Mouse (Mus musculus): ENCODE measurements around the gene Pitpnm2. TPM values are rescaled to one million over a fixed set of nuclear protein-coding genes. Genes with fewer than 3 reads are reported as not detected.
A peak's percentile ranks its signal among the peaks of the same experiment; 100 is the strongest.

The Pitpnm2 gene
- polyA plus RNA-seq, 1 experiment from 2014 or later, result 4.0 TPM

- H3K4me3 ChIP-seq, result no peak overlapping the region
- no peaks in the 10 kb centered on the region for H3K36me3 ChIP-seq (replicated peaks)
- no peaks in the 10 kb centered on the region for H3K9me3 ChIP-seq
- peaks cover 8% of the 10 kb centered on the region for H3K27me3 ChIP-seq (replicated peaks; ENCODE audit: low read depth, poor library complexity, severe bottlenecking)
- H3K4me1 ChIP-seq, result peaks cover 46% of the 10 kb centered on the region
- WGBS, result 91% methylated on average over 7 of the region's 7 CpGs
- DNase-seq (ENCODE audit: low spot score), result no peak
- H3K27ac ChIP-seq (replicated peaks), result no peak overlapping the region
These were observed 57.3 kb downstream of the Pitpnm2 start for GRCm38 (mm10) chr5:124192251-124192710.

GRCm38 (mm10) chr5:124190146-124190870 lies 59.3 kb downstream of the Pitpnm2 start:
- Histone ChIP-seq H3K4me1 (peaks cover 66% of the 10 kb centered on the region), H3K4me3 (no peak overlapping the region), H3K9me3 (no peaks in the 10 kb centered on the region), H3K27me3 (replicated peaks; ENCODE audit: low read depth, poor library complexity, severe bottlenecking) (peaks cover 28% of the 10 kb centered on the region), H3K36me3 (replicated peaks) (no peaks in the 10 kb centered on the region), H3K27ac (replicated peaks) (no peak overlapping the region; the same call in 1 of the 2 replicates)
- DNase-seq (ENCODE audit: low spot score), result no peak
- WGBS, result 85% methylated on average over 10 of the region's 10 CpGs

- H3K27ac ChIP-seq (replicated peaks), result no peak overlapping the region
These were observed 60.0 kb downstream of the Pitpnm2 start for GRCm38 (mm10) chr5:124189572-124189981.

GRCm38 (mm10) chr5:124187508-124188311 lies 61.9 kb downstream of the Pitpnm2 start:
- 56% methylated on average over 12 of the region's 12 CpGs for WGBS
- peak overlapping the region; percentile 45 for H3K27ac ChIP-seq (replicated peaks)
- H3K4me3 ChIP-seq, result peak overlapping the region; percentile 42
- no peaks in the 10 kb centered on the region for H3K9me3 ChIP-seq
- H3K27me3 ChIP-seq (replicated peaks; ENCODE audit: low read depth, poor library complexity, severe bottlenecking), result peaks cover 42% of the 10 kb centered on the region
- DNase-seq (ENCODE audit: low spot score), result no peak
- peaks cover 53% of the 10 kb centered on the region for H3K4me1 ChIP-seq
- H3K36me3 ChIP-seq (replicated peaks), result no peaks in the 10 kb centered on the region

More at GRCm38 (mm10) chr5:124189572-124189981, 60.0 kb downstream of the Pitpnm2 start:
- 91% methylated on average over 4 of the region's 4 CpGs for WGBS
- DNase-seq (ENCODE audit: low spot score), result no peak
- H3K4me3 ChIP-seq, result no peak overlapping the region
- H3K27me3 ChIP-seq (replicated peaks; ENCODE audit: low read depth, poor library complexity, severe bottlenecking), result peaks cover 36% of the 10 kb centered on the region
- peaks cover 66% of the 10 kb centered on the region for H3K4me1 ChIP-seq
- no peaks in the 10 kb centered on the region for H3K9me3 ChIP-seq
- no peaks in the 10 kb centered on the region for H3K36me3 ChIP-seq (replicated peaks)

- H3K36me3 ChIP-seq (replicated peaks), result no peaks in the 10 kb centered on the region
- peaks cover 47% of the 10 kb centered on the region for H3K4me1 ChIP-seq
- DNase-seq (ENCODE audit: low spot score), result no peak
- peaks cover 42% of the 10 kb centered on the region for H3K27me3 ChIP-seq (replicated peaks; ENCODE audit: low read depth, poor library complexity, severe bottlenecking)
- no peaks in the 10 kb centered on the region for H3K9me3 ChIP-seq
- H3K27ac ChIP-seq (replicated peaks), result peak overlapping the region; percentile 45; the same call in 1 of the 2 replicates
- WGBS, result 12% methylated on average over 22 of the region's 22 CpGs
- peak overlapping the region; percentile 42 for H3K4me3 ChIP-seq
These were observed 62.5 kb downstream of the Pitpnm2 start for GRCm38 (mm10) chr5:124186981-124187507.

GRCm38 (mm10) chr5:124186465-124186854 lies 63.1 kb downstream of the Pitpnm2 start:
- WGBS, result 51% methylated on average over 10 of the region's 10 CpGs
- Histone ChIP-seq H3K4me1 (peaks cover 45% of the 10 kb centered on the region), H3K27me3 (replicated peaks; ENCODE audit: low read depth, poor library complexity, severe bottlenecking) (peaks cover 42% of the 10 kb centered on the region), H3K4me3 (peak overlapping the region; percentile 42), H3K9me3 (no peaks in the 10 kb centered on the region), H3K36me3 (replicated peaks) (no peaks in the 10 kb centered on the region), H3K27ac (replicated peaks) (peak overlapping the region; percentile 45; the same call in 1 of the 2 replicates)
- DNase-seq (ENCODE audit: low spot score), result no peak

GRCm38 (mm10) chr5:124185706-124186464 lies 63.7 kb downstream of the Pitpnm2 start:
- no peak for DNase-seq (ENCODE audit: low spot score)
- Histone ChIP-seq H3K27ac (replicated peaks) (peak overlapping the region; percentile 12), H3K4me1 (peaks cover 45% of the 10 kb centered on the region), H3K4me3 (peak overlapping the region; percentile 42; the same call in 1 of the 2 replicates), H3K27me3 (replicated peaks; ENCODE audit: low read depth, poor library complexity, severe bottlenecking) (peaks cover 42% of the 10 kb centered on the region), H3K36me3 (replicated peaks) (no peaks in the 10 kb centered on the region), H3K9me3 (no peaks in the 10 kb centered on the region)
- WGBS, result 61% methylated on average over 15 of the region's 15 CpGs

GRCm38 (mm10) chr5:124184898-124185701 lies 64.5 kb downstream of the Pitpnm2 start:
- H3K9me3 ChIP-seq, result no peaks in the 10 kb centered on the region
- DNase-seq (ENCODE audit: low spot score), result no peak
- peak overlapping the region; percentile 37; the same call in 1 of the 2 replicates for H3K4me3 ChIP-seq
- 19% methylated on average over 15 of the region's 15 CpGs for WGBS
- H3K27ac ChIP-seq (replicated peaks), result peak overlapping the region; percentile 12
- no peaks in the 10 kb centered on the region for H3K36me3 ChIP-seq (replicated peaks)
- H3K4me1 ChIP-seq, result peaks cover 45% of the 10 kb centered on the region
- H3K27me3 ChIP-seq (replicated peaks; ENCODE audit: low read depth, poor library complexity, severe bottlenecking), result peaks cover 42% of the 10 kb centered on the region

GRCm38 (mm10) chr5:124184191-124184590 lies 65.4 kb downstream of the Pitpnm2 start:
- H3K4me3 ChIP-seq, result no peak overlapping the region
- WGBS, result 92% methylated on average over 3 of the region's 3 CpGs

GRCm38 (mm10) chr5:124182642-124183041 lies 66.9 kb downstream of the Pitpnm2 start:
- Histone ChIP-seq H3K4me3 (no peak overlapping the region), H3K27me3 (replicated peaks; ENCODE audit: low read depth, poor library complexity, severe bottlenecking) (peaks cover 37% of the 10 kb centered on the region), H3K4me1 (peaks cover 40% of the 10 kb centered on the region), H3K9me3 (no peaks in the 10 kb centered on the region), H3K27ac (replicated peaks) (no peak overlapping the region), H3K36me3 (replicated peaks) (no peaks in the 10 kb centered on the region)
- 87% methylated on average over 7 of the region's 7 CpGs for WGBS
- DNase-seq (ENCODE audit: low spot score), result no peak

More at GRCm38 (mm10) chr5:124184191-124184590, 65.4 kb downstream of the Pitpnm2 start:
- H3K4me1 ChIP-seq, result peaks cover 42% of the 10 kb centered on the region
- H3K27me3 ChIP-seq (replicated peaks; ENCODE audit: low read depth, poor library complexity, severe bottlenecking), result peaks cover 42% of the 10 kb centered on the region
- DNase-seq (ENCODE audit: low spot score), result no peak
- H3K27ac ChIP-seq (replicated peaks), result no peak overlapping the region
- no peaks in the 10 kb centered on the region for H3K36me3 ChIP-seq (replicated peaks)
- H3K9me3 ChIP-seq, result no peaks in the 10 kb centered on the region

- 90% methylated on average over 5 of the region's 5 CpGs for WGBS
These were observed 67.5 kb downstream of the Pitpnm2 start for GRCm38 (mm10) chr5:124182097-124182496.

More at GRCm38 (mm10) chr5:124182097-124182496, 67.5 kb downstream of the Pitpnm2 start:
- Histone ChIP-seq H3K4me3 (no peak overlapping the region), H3K27me3 (replicated peaks; ENCODE audit: low read depth, poor library complexity, severe bottlenecking) (peaks cover 32% of the 10 kb centered on the region), H3K36me3 (replicated peaks) (no peaks in the 10 kb centered on the region), H3K27ac (replicated peaks) (no peak overlapping the region), H3K4me1 (peaks cover 40% of the 10 kb centered on the region), H3K9me3 (no peaks in the 10 kb centered on the region)
- DNase-seq (ENCODE audit: low spot score), result no peak

All from embryonic facial prominence, embryonic 10.5 days (tissue).